Mouse (Mus musculus) MEL (cell line): ENCODE data around the gene Tdrkh. TPM values are rescaled to one million over a fixed set of nuclear protein-coding genes. Genes with fewer than 3 reads are reported as not detected.

ENCODE experiments used
- DNase-seq: peaks from one replicate; pipeline ENCODE4 v3.0.0; 2011; ENCODE audit warnings: low read depth, low spot score
- H3K27ac ChIP-seq: 2 replicates; pipeline ENCODE4 v1.5.1; 2012; ENCODE audit warnings: low read depth, mild to moderate bottlenecking, control low read depth, low read length, moderate library complexity; ENCODE audit not compliant: control insufficient read depth
- H3K27me3 ChIP-seq, 2 experiments: fragments of 150-350 bp in 1 of 2; sonication (generic) in 1 of 2; 2 replicates each; pipeline ENCODE4 v1.6.1; 2012; ENCODE audit warnings: low read length in 2 of 2, mild to moderate bottlenecking in 2 of 2, improper control_type of control experiment in 1 of 2, moderate library complexity in 1 of 2; ENCODE audit not compliant: insufficient read depth in 2 of 2, control insufficient read depth in 1 of 2
- H3K36me3 ChIP-seq, 2 experiments: 2 replicates each; pipeline ENCODE4 v1.6.1; 2012 to 2014; ENCODE audit warnings: low read length in 2 of 2, improper control_type of control experiment in 1 of 2, inconsistent platforms in 1 of 2, mild to moderate bottlenecking in 1 of 2; ENCODE audit not compliant: insufficient read depth in 2 of 2, control insufficient read depth in 1 of 2
- H3K4me1 ChIP-seq, 2 experiments: fragments of 150-350 bp in 1 of 2; sonication (generic) in 1 of 2; 2 replicates each; pipeline ENCODE4 v1.6.1; 2012; ENCODE audit warnings: low read length in 2 of 2, improper control_type of control experiment in 1 of 2, mild to moderate bottlenecking in 1 of 2; ENCODE audit not compliant: insufficient read depth in 2 of 2, control insufficient read depth in 1 of 2
- H3K4me3 ChIP-seq, 2 experiments: fragments of 150-350 bp in 1 of 2; sonication (generic) in 1 of 2; 2 replicates each; pipeline ENCODE4 v1.5.1; 2012; ENCODE audit warnings: low read depth in 2 of 2, low read length in 2 of 2, mild to moderate bottlenecking in 2 of 2, moderate library complexity in 2 of 2, control low read depth in 1 of 2, improper control_type of control experiment in 1 of 2; ENCODE audit not compliant: control insufficient read depth in 1 of 2, insufficient read depth in 1 of 2
- H3K79me2 ChIP-seq: 2 replicates; pipeline ENCODE4 v1.6.1; 2012; ENCODE audit warnings: mild to moderate bottlenecking, low read length, moderate library complexity; ENCODE audit not compliant: control insufficient read depth, poor library complexity, insufficient read depth
- H3K9ac ChIP-seq: 2 replicates; pipeline ENCODE4 v1.6.1; 2012; ENCODE audit warnings: low read depth, mild to moderate bottlenecking, control low read depth, low read length, moderate library complexity; ENCODE audit not compliant: control insufficient read depth, poor library complexity, severe bottlenecking
- H3K9me3 ChIP-seq: fragments of 150-350 bp; sonication (generic); replicated peaks from 2 replicates; pipeline ENCODE4 v1.6.1; 2012; ENCODE audit warnings: mild to moderate bottlenecking, low read length, improper control_type of control experiment, moderate library complexity; ENCODE audit not compliant: insufficient read depth
- BHLHE40 ChIP-seq: IDR thresholded peaks from 2 replicates; pipeline ENCODE4 v1.6.1; 2012; ENCODE audit warnings: low read depth, mild to moderate bottlenecking, inconsistent platforms, low read length, improper control_type of control experiment, borderline replicate concordance
- E2F4 ChIP-seq: IDR thresholded peaks from 2 replicates; pipeline ENCODE4 v1.6.1; 2011; ENCODE audit warnings: low read depth, low read length, improper control_type of control experiment, borderline replicate concordance
- ELF1 ChIP-seq: IDR thresholded peaks from 2 replicates; pipeline ENCODE4 v1.6.1; 2014; ENCODE audit warnings: low read depth, mild to moderate bottlenecking, inconsistent platforms, low read length, improper control_type of control experiment, moderate library complexity
- EP300 ChIP-seq, 2 experiments: IDR thresholded peaks; 2 replicates each; pipeline ENCODE4 v1.6.1; 2011; ENCODE audit warnings: improper control_type of control experiment in 2 of 2, low read length in 2 of 2, low read depth in 1 of 2, mild to moderate bottlenecking in 1 of 2
- ETS1 ChIP-seq: IDR thresholded peaks from 2 replicates; pipeline ENCODE4 v1.6.1; 2012; ENCODE audit warnings: low read depth, mild to moderate bottlenecking, inconsistent platforms, low read length, improper control_type of control experiment, moderate library complexity
- GABPA ChIP-seq: IDR thresholded peaks from 2 replicates; pipeline ENCODE4 v1.6.1; 2012; ENCODE audit warnings: low read depth, mild to moderate bottlenecking, inconsistent platforms, low read length, improper control_type of control experiment, moderate library complexity
- GATA1 ChIP-seq: IDR thresholded peaks from 2 replicates; pipeline ENCODE4 v1.6.1; 2011; ENCODE audit warnings: low read depth, low read length, improper control_type of control experiment
- JUND ChIP-seq: IDR thresholded peaks from 2 replicates; pipeline ENCODE4 v1.6.1; 2011; ENCODE audit warnings: low read depth, mild to moderate bottlenecking, improper control_type of control experiment, low read length
- MAZ ChIP-seq: IDR thresholded peaks from 2 replicates; pipeline ENCODE4 v1.6.1; 2012; ENCODE audit warnings: low read depth, mild to moderate bottlenecking, inconsistent platforms, low read length, improper control_type of control experiment
- MYC ChIP-seq: IDR thresholded peaks from 2 replicates; pipeline ENCODE4 v1.6.1; 2011; ENCODE audit warnings: low read depth, mild to moderate bottlenecking, low read length, improper control_type of control experiment, moderate library complexity
- NRF1 ChIP-seq: IDR thresholded peaks from 2 replicates; pipeline ENCODE4 v1.6.1; 2014; ENCODE audit warnings: low read depth, mild to moderate bottlenecking, inconsistent platforms, low read length, improper control_type of control experiment, moderate library complexity; ENCODE audit not compliant: poor library complexity, insufficient read depth, severe bottlenecking
- POLR2A ChIP-seq, 2 experiments: IDR thresholded peaks; 2 replicates each; pipeline ENCODE4 v1.6.1; 2011 to 2012; ENCODE audit warnings: low read length in 2 of 2, mild to moderate bottlenecking in 2 of 2, control low read depth in 1 of 2, improper control_type of control experiment in 1 of 2, low read depth in 1 of 2, moderate library complexity in 1 of 2; ENCODE audit not compliant: control insufficient read depth in 1 of 2, insufficient read depth in 1 of 2, poor library complexity in 1 of 2
- TAL1 ChIP-seq: IDR thresholded peaks from 2 replicates; pipeline ENCODE4 v1.6.1; 2012; ENCODE audit warnings: mild to moderate bottlenecking, inconsistent platforms, low read length, moderate library complexity, mixed read lengths
- ZKSCAN1 ChIP-seq: IDR thresholded peaks from 2 replicates; pipeline ENCODE4 v1.6.1; 2012; ENCODE audit warnings: low read depth, mild to moderate bottlenecking, inconsistent platforms, low read length, improper control_type of control experiment, moderate library complexity
- ZMIZ1 ChIP-seq: IDR thresholded peaks from 2 replicates; pipeline ENCODE4 v1.6.1; 2012; ENCODE audit warnings: low read depth, mild to moderate bottlenecking, inconsistent platforms, low read length, improper control_type of control experiment, moderate library complexity
- ZNF384 ChIP-seq: IDR thresholded peaks from 2 replicates; pipeline ENCODE4 v1.6.1; 2012; ENCODE audit warnings: low read depth, mild to moderate bottlenecking, inconsistent platforms, low read length, improper control_type of control experiment
- polyA plus RNA-seq, 2 experiments: library from polyadenylated mRNA; stranded (reverse) in 1 of 2; unstranded in 1 of 2; fragments of >175 nt in 1 of 2; fragments of >200 nt in 1 of 2; gene quantifications; 2 replicates each; pipeline versions ENCODE4 v1.2.1 to v1.2.4; 2012; ENCODE audit warnings: low replicate concordance in 2 of 2, low read depth in 1 of 2; ENCODE audit not compliant: insufficient read length in 2 of 2, insufficient read depth in 1 of 2, missing spikeins in 1 of 2
- total RNA-seq: library from RNA; depleted of rRNA; stranded (reverse); fragments of 300-350 nt; gene quantifications from 2 replicates; pipeline ENCODE4 v1.2.3, GENCODE M21; 2012

Tdrkh gene
- total and polyA plus RNA-seq, 3 experiments: not detected

- no peak for DNase-seq
- Histone ChIP-seq H3K27ac (no peak overlapping the region), H3K9ac (no peak overlapping the region), H3K79me2 (no peaks in the 10 kb centered on the region), H3K4me1 (peaks cover 3 to 30% of the 10 kb centered on the region in 2 experiments; a peak in 3 of 4 replicates), H3K27me3 (no peaks in the 10 kb centered on the region), H3K36me3 (peaks cover 0 to 19% of the 10 kb centered on the region in 2 experiments; a peak in 2 of 4 replicates), H3K9me3 (no peaks in the 10 kb centered on the region), H3K4me3 (no peak overlapping the region)
- TF ChIP-seq POLR2A (IDR thresholded peaks at IDR 0.05; ENCODE audit: control insufficient read depth in 1 of 2, insufficient read depth in 1 of 2, low read depth in 1 of 2, low read length in 2 of 2, poor library complexity in 1 of 2): no peak
- no peak for TF ChIP-seq ELF1
- no peak for TF ChIP-seq BHLHE40
- TF ChIP-seq EP300 (IDR thresholded peaks at IDR 0.05; ENCODE audit: low read depth in 1 of 2, low read length in 2 of 2): no peak
- no peak for TF ChIP-seq TAL1
- TF ChIP-seq ZMIZ1: no peak
- TF ChIP-seq NRF1: no peak
- TF ChIP-seq JUND: no peak
- no peak for TF ChIP-seq E2F4
- no peak for TF ChIP-seq ZNF384
- no peak for TF ChIP-seq GABPA
- no peak for TF ChIP-seq ETS1
- no peak for TF ChIP-seq GATA1
- no peak for TF ChIP-seq ZKSCAN1
- no peak for TF ChIP-seq MYC
Observed at GRCm38 (mm10) chr3:94472447-94473114, 59.5 kb downstream of the Tdrkh start.

GRCm38 (mm10) chr3:94473115-94473505 lies 60.0 kb downstream of the Tdrkh start:
- Histone ChIP-seq H3K9ac (no peak overlapping the region), H3K79me2 (no peaks in the 10 kb centered on the region), H3K4me3 (no peak overlapping the region), H3K9me3 (no peaks in the 10 kb centered on the region), H3K27me3 (no peaks in the 10 kb centered on the region), H3K27ac (no peak overlapping the region), H3K36me3 (peaks cover 0 to 19% of the 10 kb centered on the region in 2 experiments; a peak in 2 of 4 replicates), H3K4me1 (peaks cover 3 to 31% of the 10 kb centered on the region in 2 experiments; a peak in 3 of 4 replicates)
- TF ChIP-seq JUND: no peak
- no peak for TF ChIP-seq MAZ
- TF ChIP-seq NRF1: no peak
- DNase-seq: no peak
